Mouse (Mus musculus): ENCODE measurements at regions not wholly inside any gene's neighbourhood (a gene's known extent, or its start where the extent isn't known, plus 50 kb on each side); places are given as distances from the start of the nearest gene placed in this dataset.

- no peak for TF ChIP-seq CTCF (IDR thresholded peaks at IDR 0.05; ENCODE audit: extremely low read depth, insufficient read depth, insufficient read length, insufficient replicate concordance)
- no peak for TF ChIP-seq POLR2A (IDR thresholded peaks at IDR 0.05; ENCODE audit: low read depth, low read length)
Observed at GRCm38 (mm10) chr2:45205211-45205610, 88.0 kb upstream of the Zeb2 start.
